Mouse (Mus musculus): ENCODE results near the gene Sptbn2. TPM values are rescaled to one million over a fixed set of nuclear protein-coding genes. Genes with fewer than 3 reads are reported as not detected.

Gene Sptbn2
- total and polyA plus RNA-seq, 3 experiments: 0.31 to 0.79 TPM; not detected in 1

GRCm38 (mm10) chr19:4699821-4700220 lies 11.1 kb upstream of the Sptbn2 start:
- TF ChIP-seq MAX (IDR thresholded peaks at IDR 0.05; ENCODE audit: low read length) (no peak), CHD2 (IDR thresholded peaks at IDR 0.05; ENCODE audit: low read length) (no peak), EP300 (IDR thresholded peaks at IDR 0.05; ENCODE audit: low read depth in 1 of 2, low read length in 2 of 2) (no peak), TCF12 (IDR thresholded peaks at IDR 0.05; ENCODE audit: low read depth, low read length) (no peak), ELF1 (IDR thresholded peaks at IDR 0.05; ENCODE audit: low read depth, low read length) (no peak), SMC3 (IDR thresholded peaks at IDR 0.05; ENCODE audit: low read depth, low read length) (no peak), UBTF (IDR thresholded peaks at IDR 0.05; ENCODE audit: borderline replicate concordance, insufficient read depth, low read depth, low read length) (no peak), E2F4 (IDR thresholded peaks at IDR 0.05; ENCODE audit: borderline replicate concordance, low read depth, low read length) (no peak)
- no peaks in the 10 kb centered on the region for H3K79me2 ChIP-seq (ENCODE audit: control insufficient read depth, insufficient read depth, low read length, poor library complexity)
- no peak for DNase-seq (ENCODE audit: low read depth, low spot score)
- no peak overlapping the region for H3K4me3 ChIP-seq (ENCODE audit: control insufficient read depth in 1 of 2, insufficient read depth in 1 of 2, low read depth in 2 of 2, low read length in 2 of 2)
- H3K36me3 ChIP-seq (ENCODE audit: control insufficient read depth in 1 of 2, insufficient read depth in 2 of 2, low read length in 2 of 2): no peaks in the 10 kb centered on the region
- H3K9ac ChIP-seq (ENCODE audit: control insufficient read depth, low read depth, low read length, poor library complexity, severe bottlenecking): no peak overlapping the region
- H3K27me3 ChIP-seq (ENCODE audit: control insufficient read depth in 1 of 2, insufficient read depth in 2 of 2, low read length in 2 of 2): peaks cover 30% of the 10 kb centered on the region in 2 experiments
- H3K4me1 ChIP-seq (ENCODE audit: control insufficient read depth in 1 of 2, insufficient read depth in 2 of 2, low read length in 2 of 2): no peaks in the 10 kb centered on the region
- no peak overlapping the region for H3K27ac ChIP-seq (ENCODE audit: control insufficient read depth, low read depth, low read length)
- no peaks in the 10 kb centered on the region for H3K9me3 ChIP-seq (replicated peaks; ENCODE audit: insufficient read depth, low read length)

DNA sequence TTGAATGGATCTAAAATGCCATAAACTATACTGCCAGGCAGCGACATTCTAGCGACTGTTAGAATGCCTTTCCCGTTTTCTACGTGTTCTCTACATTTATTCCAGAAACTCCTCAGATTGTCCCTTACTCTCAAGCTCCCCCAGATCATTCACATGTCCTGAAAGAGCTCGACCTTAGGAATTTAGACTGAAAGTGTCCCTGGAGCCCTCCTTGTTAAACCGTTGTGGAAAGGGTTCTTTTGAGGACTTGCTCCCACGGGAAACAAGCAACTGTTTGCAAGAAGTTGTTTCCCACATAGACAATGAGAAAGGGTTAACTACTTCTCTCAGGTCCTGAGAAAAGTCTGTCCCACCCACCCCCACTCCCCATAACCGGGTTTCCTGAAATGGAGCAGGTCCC lies 10.3 kb upstream of the Sptbn2 start:
- Histone ChIP-seq H3K36me3 (ENCODE audit: control insufficient read depth in 1 of 2, insufficient read depth in 2 of 2, low read length in 2 of 2) (no peaks in the 10 kb centered on the region), H3K9ac (ENCODE audit: control insufficient read depth, low read depth, low read length, poor library complexity, severe bottlenecking) (no peak overlapping the region), H3K9me3 (replicated peaks; ENCODE audit: insufficient read depth, low read length) (no peaks in the 10 kb centered on the region), H3K4me3 (ENCODE audit: control insufficient read depth in 1 of 2, insufficient read depth in 1 of 2, low read depth in 2 of 2, low read length in 2 of 2) (no peak overlapping the region), H3K79me2 (ENCODE audit: control insufficient read depth, insufficient read depth, low read length, poor library complexity) (no peaks in the 10 kb centered on the region), H3K4me1 (ENCODE audit: control insufficient read depth in 1 of 2, insufficient read depth in 2 of 2, low read length in 2 of 2) (no peaks in the 10 kb centered on the region), H3K27ac (ENCODE audit: control insufficient read depth, low read depth, low read length) (no peak overlapping the region), H3K27me3 (ENCODE audit: control insufficient read depth in 1 of 2, insufficient read depth in 2 of 2, low read length in 2 of 2) (peaks cover 28 to 31% of the 10 kb centered on the region in 2 experiments)
- no peak for TF ChIP-seq HCFC1 (IDR thresholded peaks at IDR 0.05; ENCODE audit: low read depth, low read length)
- TF ChIP-seq RAD21 (IDR thresholded peaks at IDR 0.05; ENCODE audit: low read depth, low read length): no peak
- TF ChIP-seq POLR2AphosphoS5 (IDR thresholded peaks at IDR 0.05; ENCODE audit: borderline replicate concordance, low read depth, low read length): no peak
- no peak for TF ChIP-seq NELFE (IDR thresholded peaks at IDR 0.05; ENCODE audit: low read depth, low read length)
- no peak for TF ChIP-seq JUND (IDR thresholded peaks at IDR 0.05; ENCODE audit: low read depth, low read length)
- no peak for TF ChIP-seq E2F4 (IDR thresholded peaks at IDR 0.05; ENCODE audit: borderline replicate concordance, low read depth, low read length)
- no peak for TF ChIP-seq POLR2A (IDR thresholded peaks at IDR 0.05; ENCODE audit: control insufficient read depth in 1 of 2, insufficient read depth in 1 of 2, low read depth in 1 of 2, low read length in 2 of 2, poor library complexity in 1 of 2)
- TF ChIP-seq ETS1 (IDR thresholded peaks at IDR 0.05; ENCODE audit: low read depth, low read length): no peak
- no peak for TF ChIP-seq TBP (IDR thresholded peaks at IDR 0.05; ENCODE audit: low read depth, low read length)
- no peak for DNase-seq (ENCODE audit: low read depth, low spot score)

GRCm38 (mm10) chr19:4701221-4701620 lies 9.7 kb upstream of the Sptbn2 start:
- Histone ChIP-seq H3K27me3 (ENCODE audit: control insufficient read depth in 1 of 2, insufficient read depth in 2 of 2, low read length in 2 of 2) (peaks cover 30 to 31% of the 10 kb centered on the region in 2 experiments), H3K4me3 (ENCODE audit: control insufficient read depth in 1 of 2, insufficient read depth in 1 of 2, low read depth in 2 of 2, low read length in 2 of 2) (no peak overlapping the region), H3K36me3 (ENCODE audit: control insufficient read depth in 1 of 2, insufficient read depth in 2 of 2, low read length in 2 of 2) (no peaks in the 10 kb centered on the region), H3K9me3 (replicated peaks; ENCODE audit: insufficient read depth, low read length) (no peaks in the 10 kb centered on the region), H3K79me2 (ENCODE audit: control insufficient read depth, insufficient read depth, low read length, poor library complexity) (no peaks in the 10 kb centered on the region), H3K4me1 (ENCODE audit: control insufficient read depth in 1 of 2, insufficient read depth in 2 of 2, low read length in 2 of 2) (no peaks in the 10 kb centered on the region), H3K9ac (ENCODE audit: control insufficient read depth, low read depth, low read length, poor library complexity, severe bottlenecking) (no peak overlapping the region), H3K27ac (ENCODE audit: control insufficient read depth, low read depth, low read length) (no peak overlapping the region)
- no peak for DNase-seq (ENCODE audit: low read depth, low spot score)
- TF ChIP-seq RCOR1 (IDR thresholded peaks at IDR 0.05; ENCODE audit: low read depth, low read length): no peak
- TF ChIP-seq USF2 (IDR thresholded peaks at IDR 0.05; ENCODE audit: borderline replicate concordance in 1 of 2, insufficient read depth in 1 of 2, low read depth in 1 of 2, low read length in 2 of 2): no peak
- TF ChIP-seq BHLHE40 (IDR thresholded peaks at IDR 0.05; ENCODE audit: borderline replicate concordance, low read depth, low read length): no peak
- no peak for TF ChIP-seq RAD21 (IDR thresholded peaks at IDR 0.05; ENCODE audit: low read depth, low read length)
- no peak for TF ChIP-seq MEF2A (IDR thresholded peaks at IDR 0.05; ENCODE audit: extremely low read depth, insufficient replicate concordance, low read depth, low read length, poor library complexity, severe bottlenecking)
- TF ChIP-seq ZNF384 (IDR thresholded peaks at IDR 0.05; ENCODE audit: low read depth, low read length): no peak
- TF ChIP-seq ZKSCAN1 (IDR thresholded peaks at IDR 0.05; ENCODE audit: low read depth, low read length): no peak
- no peak for TF ChIP-seq E2F4 (IDR thresholded peaks at IDR 0.05; ENCODE audit: borderline replicate concordance, low read depth, low read length)
- no peak for TF ChIP-seq TBP (IDR thresholded peaks at IDR 0.05; ENCODE audit: low read depth, low read length)
- TF ChIP-seq CHD1 (IDR thresholded peaks at IDR 0.05; ENCODE audit: low read depth, low read length): no peak
- no peak for TF ChIP-seq TCF12 (IDR thresholded peaks at IDR 0.05; ENCODE audit: low read depth, low read length)
- TF ChIP-seq ZMIZ1 (IDR thresholded peaks at IDR 0.05; ENCODE audit: low read depth, low read length): no peak
- TF ChIP-seq MYB (IDR thresholded peaks at IDR 0.05; ENCODE audit: low read depth, low read length): no peak
- TF ChIP-seq MYC (IDR thresholded peaks at IDR 0.05; ENCODE audit: low read depth, low read length): no peak
